ENCODE assay signal across 12 mouse cellular contexts in genomic region chr15:94776119-94777069, GRCm38 (mm10).
A peak's percentile ranks its signal among the peaks of the same experiment; 100 is the strongest.
DNase-seq lines count a peak whose midpoint lies in the region; ATAC-seq lines count a peak whose summit lies in the region.
"Had no signal": no experiment of that assay in that cellular context is flagged by ENCODE, and none has a peak within 500 bp of the region (broad histone marks: within the 10 kb centered on the region; RNA-seq: fewer than 3 reads in every experiment).

No protein-coding gene starts in this region.

- WGBS in forebrain, embryonic 13.5 days: 57% methylated on average over 17 of the region's 17 CpGs
- 56% methylated on average over 17 of the region's 17 CpGs for WGBS in limb, embryonic 11.5 days

- no peak overlapping the region for H3K27ac ChIP-seq in forebrain, embryonic 13.5 days
- no peak overlapping the region for H3K27ac ChIP-seq in limb, embryonic 11.5 days (replicated peaks; ENCODE audit: low read depth, low read length)
- H3K27ac ChIP-seq: gastrocnemius, adult 2 months had no signal

- no peaks in the 10 kb centered on the region for H3K9me3 ChIP-seq in forebrain, embryonic 13.5 days (replicated peaks)
- H3K9me3 ChIP-seq in limb, embryonic 11.5 days (ENCODE audit: control insufficient read depth, low read length): no peaks in the 10 kb centered on the region

- no peak overlapping the region for H3K9ac ChIP-seq in forebrain, embryonic 13.5 days
- H3K9ac ChIP-seq in limb, embryonic 11.5 days (ENCODE audit: low read length): no peak overlapping the region

- H3K4me1 ChIP-seq in forebrain, embryonic 13.5 days: peaks cover 12% of the 10 kb centered on the region; the same call in 1 of the 2 replicates
- no peaks in the 10 kb centered on the region for H3K4me1 ChIP-seq in limb, embryonic 11.5 days (ENCODE audit: control insufficient read depth, insufficient read depth, low read length)

- H3K27me3 ChIP-seq in forebrain, embryonic 13.5 days: no peaks in the 10 kb centered on the region
- H3K27me3 ChIP-seq in limb, embryonic 11.5 days (ENCODE audit: control insufficient read depth, insufficient read depth, low read length): no peaks in the 10 kb centered on the region

- ATAC-seq in forebrain, embryonic 13.5 days: peak; percentile 27; the same call in 1 of the 2 replicates
- ATAC-seq in limb, embryonic 11.5 days (ENCODE audit: insufficient number of reproducible peaks, low FRiP score, low TSS enrichment, low read depth): no peak

- no peak overlapping the region for H3K4me3 ChIP-seq in forebrain, embryonic 13.5 days
- no peak overlapping the region for H3K4me3 ChIP-seq in limb, embryonic 11.5 days (ENCODE audit: low read depth, low read length)
- H3K4me3 ChIP-seq: gastrocnemius, adult 2 months had no signal

- no peaks in the 10 kb centered on the region for H3K36me3 ChIP-seq in forebrain, embryonic 13.5 days (ENCODE audit: poor library complexity, severe bottlenecking)
- no peaks in the 10 kb centered on the region for H3K36me3 ChIP-seq in limb, embryonic 11.5 days (ENCODE audit: control insufficient read depth, insufficient read depth, low read length)

- DNase-seq in testis, postnatal 14 days (ENCODE audit: low spot score): peak; percentile 12
- DNase-seq in testis, postnatal 10 days (ENCODE audit: low spot score): no peak
- peak; percentile 25 for DNase-seq in limb, embryonic 11.5 days (ENCODE audit: low spot score)
- DNase-seq in right cerebral cortex, postnatal 25 days: no peak
- no peak for DNase-seq in thymus, postnatal 0 days (ENCODE audit: low spot score)
- DNase-seq in layer of hippocampus, adult 18-20 months (ENCODE audit: low spot score in 2 of 2): no peak
- DNase-seq: adrenal gland, adult 8-10 months; cerebellum, postnatal 14 days; gastrocnemius, adult 2 months; lung, postnatal 4 days; spleen, adult 18-20 months had no signal

- H3K4me2 ChIP-seq in forebrain, embryonic 13.5 days: no peak overlapping the region
- no peak overlapping the region for H3K4me2 ChIP-seq in limb, embryonic 11.5 days (ENCODE audit: low read depth, severe bottlenecking)

Comparison
In these comparisons a context has a peak if more than half of its experiments do, and no peak if none do; other contexts are left out.
1. DNase-seq: peak in testis, postnatal 14 days (single experiment) and limb, embryonic 11.5 days (single experiment); none in testis, postnatal 10 days (single experiment), right cerebral cortex, postnatal 25 days (single experiment), thymus, postnatal 0 days (single experiment) and layer of hippocampus, adult 18-20 months (0 of 2).